Mouse (Mus musculus) midbrain, embryonic 16.5 days (tissue): ENCODE data around the gene Ptges. TPM values are rescaled to one million over a fixed set of nuclear protein-coding genes. Genes with fewer than 3 reads are reported as not detected.

Source experiments
- ATAC-seq: fragments of 200-750 bp; cut with Nextera tagmentation; 2 replicates; pipeline ENCODE4 v1.8.0; 2017; ENCODE audit warnings: moderate TSS enrichment
- H3K27ac ChIP-seq: fragments of 300-500 bp; sonication (generic); 2 replicates; pipeline ENCODE4 v1.5.1; 2014; ENCODE audit warnings: mild to moderate bottlenecking, low read length, mixed read lengths
- H3K27me3 ChIP-seq: fragments of 300-500 bp; sonication (generic); 2 replicates; pipeline ENCODE4 v1.6.1; 2014; ENCODE audit warnings: low read depth, low read length, mixed read lengths; ENCODE audit not compliant: control insufficient read depth, insufficient read depth
- H3K36me3 ChIP-seq: fragments of 300-500 bp; sonication (generic); 2 replicates; pipeline ENCODE4 v1.6.1; 2014; ENCODE audit warnings: mild to moderate bottlenecking, low read length, moderate library complexity, mixed read lengths; ENCODE audit not compliant: control insufficient read depth, insufficient read depth
- H3K4me1 ChIP-seq: fragments of 300-500 bp; sonication (generic); 2 replicates; pipeline ENCODE4 v1.6.1; 2014; ENCODE audit warnings: mild to moderate bottlenecking, low read length, mixed read lengths; ENCODE audit not compliant: control insufficient read depth, insufficient read depth
- H3K4me2 ChIP-seq: fragments of 300-500 bp; sonication (generic); 2 replicates; pipeline ENCODE4 v1.6.1; 2014; ENCODE audit warnings: mild to moderate bottlenecking, low read length, mixed read lengths
- H3K4me3 ChIP-seq: fragments of 300-500 bp; sonication (generic); 2 replicates; pipeline ENCODE4 v1.5.1; 2014; ENCODE audit warnings: low read depth, mild to moderate bottlenecking, low read length, moderate library complexity, mixed read lengths
- H3K9ac ChIP-seq: fragments of 300-500 bp; sonication (generic); 2 replicates; pipeline ENCODE4 v1.6.1; 2014; ENCODE audit warnings: low read depth, low read length, mixed read lengths
- H3K9me3 ChIP-seq: fragments of 300-500 bp; sonication (generic); replicated peaks from 2 replicates; pipeline ENCODE4 v1.6.1; 2014; ENCODE audit warnings: mild to moderate bottlenecking, low read length, mixed read lengths; ENCODE audit not compliant: control insufficient read depth, poor library complexity, severe bottlenecking
- WGBS: fragments of 180-500 bp; shearing (Covaris S2); extraction: QIAGEN DNeasy Blood & Tissue Kit; methylation state at CpG from one replicate; pipeline ENCODE4 v1.1.7; 2014; 5-methylcytosine and 5-hydroxymethylcytosine counted together
- polyA plus RNA-seq: library from polyadenylated mRNA; unstranded; fragments of >200 nt; fragmentation: Nextera tagmentation; extraction: Ambion mirVana; gene quantifications from 2 replicates; pipeline ENCODE4 v1.2.1, GENCODE M21; 2015

Gene Ptges
- polyA plus RNA-seq, 1 experiment from 2014 or later, result 5.2 TPM

GRCm38 (mm10) chr2:30913022-30913421 lies 16.6 kb downstream of the Ptges start:
- H3K27ac ChIP-seq, result no peak overlapping the region
- H3K9me3 ChIP-seq, result no peaks in the 10 kb centered on the region
- no peak for ATAC-seq
- no peaks in the 10 kb centered on the region for H3K4me1 ChIP-seq
- H3K4me2 ChIP-seq, result no peak overlapping the region
- 88% methylated on average over 8 of the region's 8 CpGs for WGBS
- no peak overlapping the region for H3K4me3 ChIP-seq
- H3K27me3 ChIP-seq, result no peaks in the 10 kb centered on the region
- no peaks in the 10 kb centered on the region for H3K36me3 ChIP-seq
- H3K9ac ChIP-seq, result no peak overlapping the region

- no peak for ATAC-seq
- Histone ChIP-seq H3K9ac (no peak overlapping the region), H3K36me3 (no peaks in the 10 kb centered on the region), H3K4me3 (no peak overlapping the region), H3K4me2 (no peak overlapping the region), H3K27ac (no peak overlapping the region), H3K27me3 (no peaks in the 10 kb centered on the region), H3K4me1 (no peaks in the 10 kb centered on the region), H3K9me3 (no peaks in the 10 kb centered on the region)
- 64% methylated on average over 4 of the region's 4 CpGs for WGBS
These were observed 17.3 kb downstream of the Ptges start for GRCm38 (mm10) chr2:30912291-30912773.

GRCm38 (mm10) chr2:30906641-30907040 lies 23.0 kb downstream of the Ptges start:
- H3K36me3 ChIP-seq, result no peaks in the 10 kb centered on the region
- H3K27me3 ChIP-seq, result no peaks in the 10 kb centered on the region
- H3K4me2 ChIP-seq, result no peak overlapping the region
- no peak overlapping the region for H3K4me3 ChIP-seq
- H3K9me3 ChIP-seq, result no peaks in the 10 kb centered on the region
- WGBS, result 74% methylated on average over 4 of the region's 4 CpGs
- no peak overlapping the region for H3K27ac ChIP-seq
- H3K4me1 ChIP-seq, result peaks cover 9% of the 10 kb centered on the region
- ATAC-seq, result no peak
- no peak overlapping the region for H3K9ac ChIP-seq

GRCm38 (mm10) chr2:30905906-30906305 lies 23.8 kb downstream of the Ptges start:
- no peak for ATAC-seq
- no peak overlapping the region for H3K27ac ChIP-seq
- H3K4me3 ChIP-seq, result no peak overlapping the region
- H3K4me2 ChIP-seq, result no peak overlapping the region
- H3K4me1 ChIP-seq, result peaks cover 9% of the 10 kb centered on the region
- no peak overlapping the region for H3K9ac ChIP-seq
- 81% methylated on average over 8 of the region's 8 CpGs for WGBS
- no peaks in the 10 kb centered on the region for H3K9me3 ChIP-seq
- no peaks in the 10 kb centered on the region for H3K36me3 ChIP-seq
- H3K27me3 ChIP-seq, result no peaks in the 10 kb centered on the region

- H3K9ac ChIP-seq, result no peak overlapping the region
- H3K27ac ChIP-seq, result no peak overlapping the region
- no peaks in the 10 kb centered on the region for H3K9me3 ChIP-seq
- no peak overlapping the region for H3K4me2 ChIP-seq
- H3K27me3 ChIP-seq, result no peaks in the 10 kb centered on the region
- no peaks in the 10 kb centered on the region for H3K36me3 ChIP-seq
- H3K4me1 ChIP-seq, result peaks cover 9% of the 10 kb centered on the region
- ATAC-seq, result no peak
- 86% methylated on average over 7 of the region's 7 CpGs for WGBS
- no peak overlapping the region for H3K4me3 ChIP-seq
These were observed 24.7 kb downstream of the Ptges start for GRCm38 (mm10) chr2:30904991-30905390.

GRCm38 (mm10) chr2:30904231-30904630 lies 25.4 kb downstream of the Ptges start:
- Histone ChIP-seq H3K4me2 (no peak overlapping the region), H3K27me3 (no peaks in the 10 kb centered on the region), H3K9me3 (no peaks in the 10 kb centered on the region), H3K4me3 (no peak overlapping the region), H3K9ac (no peak overlapping the region), H3K36me3 (no peaks in the 10 kb centered on the region), H3K4me1 (peaks cover 9% of the 10 kb centered on the region), H3K27ac (no peak overlapping the region)
- WGBS, result 93% methylated on average over 6 of the region's 6 CpGs
- ATAC-seq, result no peak

GRCm38 (mm10) chr2:30902726-30903722 lies 26.6 kb downstream of the Ptges start:
- H3K36me3 ChIP-seq, result no peaks in the 10 kb centered on the region
- no peaks in the 10 kb centered on the region for H3K27me3 ChIP-seq
- 9% methylated on average over 34 of the region's 37 CpGs for WGBS
- peak; percentile 66; the same call in 1 of the 2 replicates for ATAC-seq
- H3K27ac ChIP-seq, result no peak overlapping the region
- H3K9ac ChIP-seq, result peak overlapping the region; percentile 55
- H3K9me3 ChIP-seq, result no peaks in the 10 kb centered on the region
- H3K4me1 ChIP-seq, result peaks cover 9% of the 10 kb centered on the region
- H3K4me2 ChIP-seq, result peak overlapping the region; percentile 68
- H3K4me3 ChIP-seq, result peak overlapping the region; percentile 40

- no peaks in the 10 kb centered on the region for H3K27me3 ChIP-seq
- peak overlapping the region; percentile 68 for H3K4me2 ChIP-seq
- H3K27ac ChIP-seq, result no peak overlapping the region
- H3K9me3 ChIP-seq, result no peaks in the 10 kb centered on the region
- no peaks in the 10 kb centered on the region for H3K36me3 ChIP-seq
- ATAC-seq, result no peak
- WGBS, result 49% methylated on average over 8 of the region's 8 CpGs
- peak overlapping the region; percentile 40 for H3K4me3 ChIP-seq
- H3K9ac ChIP-seq, result no peak overlapping the region
- H3K4me1 ChIP-seq, result peaks cover 9% of the 10 kb centered on the region
These were observed 27.4 kb downstream of the Ptges start for GRCm38 (mm10) chr2:30902256-30902655.

- Histone ChIP-seq H3K9ac (no peak overlapping the region), H3K27me3 (no peaks in the 10 kb centered on the region), H3K27ac (no peak overlapping the region), H3K36me3 (no peaks in the 10 kb centered on the region), H3K9me3 (no peaks in the 10 kb centered on the region), H3K4me1 (peaks cover 9% of the 10 kb centered on the region), H3K4me3 (no peak overlapping the region), H3K4me2 (no peak overlapping the region; the same call in 1 of the 2 replicates)
- 58% methylated on average over 6 of the region's 6 CpGs for WGBS
- ATAC-seq, result no peak
These were observed 28.0 kb downstream of the Ptges start for GRCm38 (mm10) chr2:30901646-30902160.
